Mouse (Mus musculus) heart, postnatal 14 days (tissue): ENCODE measurements around the gene Slc7a6os. TPM values are rescaled to one million over a fixed set of nuclear protein-coding genes. Genes with fewer than 3 reads are reported as not detected.
A peak's percentile ranks its signal among the peaks of the same experiment; 100 is the strongest.

Experiments used
- DNase-seq, 2 experiments: peaks; one replicate each; pipeline ENCODE4 v3.0.0; 2021 to 2022
- intact Hi-C: fragments of 180-260 bp; cut with DNase I; formaldehyde crosslinking; loops from one replicate; pipeline ENCODE4 v1.15.1; 2025
- total RNA-seq, 2 experiments: library from RNA; stranded (reverse); gene quantifications; 2 replicates each; pipeline ENCODE4 v1.2.3; 2021

Slc7a6os gene
- total RNA-seq, 2 experiments from 2014 or later, result 11.4 TPM

DNA sequence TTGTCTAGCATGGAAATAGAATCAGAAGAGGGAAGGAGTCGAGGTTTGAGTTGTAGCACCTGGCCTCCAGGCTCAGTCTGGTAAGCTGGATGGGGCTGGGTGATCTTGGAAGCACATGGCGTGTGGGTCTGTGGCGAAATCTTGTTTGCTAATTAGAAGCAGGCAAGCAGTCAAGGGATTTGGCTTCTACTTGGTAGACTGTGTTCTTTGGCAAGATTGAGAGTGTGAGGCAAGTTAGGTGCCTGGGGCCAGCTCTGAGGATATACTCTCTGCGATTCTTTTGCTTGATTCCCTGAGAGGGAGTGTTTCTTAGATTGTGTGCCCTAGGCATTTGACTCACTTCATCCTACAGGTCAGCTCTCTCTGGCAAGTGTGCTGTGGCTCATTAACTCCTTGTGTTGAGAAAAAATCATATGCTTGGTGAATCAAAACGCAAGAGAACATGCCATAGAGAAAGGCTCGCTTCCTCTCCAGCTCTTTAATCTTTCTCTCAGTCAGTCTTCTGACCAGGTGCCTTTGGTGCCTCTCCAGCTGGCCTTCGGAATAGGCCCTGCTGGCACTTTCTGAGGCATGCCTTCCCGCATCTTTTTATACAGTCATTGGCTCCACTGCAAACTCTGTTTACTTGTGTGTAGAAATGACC, 25.0 kb downstream of the Slc7a6os start:
- DNase-seq, result peak; percentile 38 to 48
- intact Hi-C loops, result no loop called here

DNA sequence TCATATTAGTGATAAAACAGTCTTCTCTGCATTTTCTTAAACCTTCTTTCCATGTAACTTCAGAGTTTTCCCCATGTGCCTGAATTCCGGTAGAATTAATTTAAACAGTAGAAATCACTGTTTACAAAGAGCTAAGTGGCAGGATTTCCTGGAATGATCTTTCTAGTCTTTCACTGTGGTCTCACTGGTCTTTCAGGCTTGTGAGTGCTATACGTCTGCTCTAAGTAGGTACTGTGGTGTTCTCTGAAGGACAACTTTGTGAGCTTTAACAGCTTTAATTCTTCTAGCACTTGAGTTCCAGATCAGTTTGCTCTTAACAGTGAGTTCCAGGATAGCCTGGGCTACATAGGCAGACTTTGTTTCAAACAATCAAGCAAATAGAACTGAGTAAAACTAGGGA, 32.3 kb downstream of the Slc7a6os start:
- intact Hi-C loops, result no loop called here
- DNase-seq, result no peak

DNA sequence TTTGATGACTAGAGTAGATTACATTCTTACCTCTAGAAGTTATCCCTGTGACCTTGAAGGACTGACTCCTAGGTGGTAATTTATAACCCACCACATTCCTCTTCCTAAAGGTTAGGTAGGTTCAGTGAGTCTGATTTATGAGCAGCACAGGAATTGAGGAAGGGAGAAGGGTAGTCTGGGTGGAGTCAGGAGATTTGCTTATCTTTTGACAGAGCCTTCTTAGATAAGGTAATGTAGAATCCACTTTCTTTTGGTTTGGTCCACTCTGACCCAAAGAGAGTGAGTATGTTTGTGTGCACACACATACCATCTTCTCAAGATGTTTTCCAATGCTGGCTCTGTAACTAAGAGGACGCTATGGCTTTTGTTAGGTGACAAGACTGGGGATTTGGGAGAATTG, 33.1 kb downstream of the Slc7a6os start:
- intact Hi-C loops, result no loop called here
- DNase-seq, result no peak

DNA sequence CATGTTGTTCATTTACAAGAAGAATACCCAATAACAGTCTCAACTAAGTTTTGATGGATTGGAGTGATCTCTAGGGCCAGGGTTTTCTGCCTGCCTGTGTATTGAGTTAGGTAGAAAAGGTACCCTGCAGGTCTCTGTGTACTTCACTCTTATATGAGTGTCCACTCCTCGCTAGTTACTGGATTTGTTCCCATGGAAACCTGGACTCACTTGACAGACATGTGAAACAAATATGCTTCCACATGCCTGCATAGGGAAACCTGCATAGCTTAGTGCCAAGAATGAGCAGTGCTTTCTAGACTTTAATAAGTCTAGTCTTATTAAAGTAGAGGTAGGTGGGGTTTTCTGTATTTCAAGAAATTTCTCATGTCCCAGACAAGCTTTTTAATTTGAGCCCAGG, 33.8 kb downstream of the Slc7a6os start:
- intact Hi-C loops, result no loop called here
- DNase-seq, result no peak

DNA sequence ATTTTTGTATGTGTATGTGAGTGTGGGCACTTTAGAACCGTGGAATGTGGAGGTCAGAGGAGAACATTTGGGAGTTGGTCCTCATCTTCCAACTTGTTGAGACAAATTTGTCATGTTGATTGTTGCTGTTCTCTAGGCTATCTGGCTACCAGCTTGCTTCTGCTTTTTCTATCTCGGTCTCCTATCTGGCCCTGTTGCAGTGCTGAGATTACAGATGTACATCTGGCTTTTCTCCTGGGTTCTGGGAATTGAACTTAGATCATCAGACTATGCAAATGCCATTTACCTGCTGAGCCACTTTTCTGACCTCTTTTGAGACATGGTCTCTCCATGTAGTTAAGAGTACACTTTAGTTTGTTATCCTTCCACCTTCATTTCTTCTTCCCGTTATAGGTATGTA, 37.2 kb downstream of the Slc7a6os start:
- intact Hi-C loops, result no loop called here
- no peak for DNase-seq

DNA sequence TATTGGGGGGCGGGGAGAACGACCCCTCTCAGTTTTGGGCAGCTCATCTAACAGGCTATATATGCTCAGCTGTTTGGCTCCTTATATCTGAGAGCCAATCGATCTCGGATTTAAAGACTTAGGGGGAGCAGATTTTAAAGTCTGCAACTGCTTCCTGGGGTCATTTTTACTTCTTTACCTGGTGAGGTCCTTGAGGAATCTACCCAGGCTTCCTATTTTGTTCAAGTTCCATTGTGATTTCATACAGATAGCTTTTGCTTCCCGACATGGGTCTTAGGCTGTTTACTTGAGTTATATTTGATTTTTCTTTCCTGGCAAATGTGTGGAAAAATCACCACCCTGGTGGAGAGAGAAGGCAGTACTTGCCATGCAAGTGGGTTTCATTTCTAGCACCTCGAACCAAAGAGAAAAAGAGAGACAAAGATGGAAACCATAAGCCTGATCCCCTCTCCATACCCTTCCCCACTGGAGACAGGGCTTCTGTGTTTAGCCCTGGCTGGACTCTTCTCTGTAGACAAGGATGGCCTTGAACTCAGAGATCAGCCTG, 40.7 kb downstream of the Slc7a6os start:
- no peak for DNase-seq
- intact Hi-C loops, result loop anchor here (2.0 kb wide), 1 partner anchor 29 kb away; no protein-coding TSS in a partner anchor

DNA sequence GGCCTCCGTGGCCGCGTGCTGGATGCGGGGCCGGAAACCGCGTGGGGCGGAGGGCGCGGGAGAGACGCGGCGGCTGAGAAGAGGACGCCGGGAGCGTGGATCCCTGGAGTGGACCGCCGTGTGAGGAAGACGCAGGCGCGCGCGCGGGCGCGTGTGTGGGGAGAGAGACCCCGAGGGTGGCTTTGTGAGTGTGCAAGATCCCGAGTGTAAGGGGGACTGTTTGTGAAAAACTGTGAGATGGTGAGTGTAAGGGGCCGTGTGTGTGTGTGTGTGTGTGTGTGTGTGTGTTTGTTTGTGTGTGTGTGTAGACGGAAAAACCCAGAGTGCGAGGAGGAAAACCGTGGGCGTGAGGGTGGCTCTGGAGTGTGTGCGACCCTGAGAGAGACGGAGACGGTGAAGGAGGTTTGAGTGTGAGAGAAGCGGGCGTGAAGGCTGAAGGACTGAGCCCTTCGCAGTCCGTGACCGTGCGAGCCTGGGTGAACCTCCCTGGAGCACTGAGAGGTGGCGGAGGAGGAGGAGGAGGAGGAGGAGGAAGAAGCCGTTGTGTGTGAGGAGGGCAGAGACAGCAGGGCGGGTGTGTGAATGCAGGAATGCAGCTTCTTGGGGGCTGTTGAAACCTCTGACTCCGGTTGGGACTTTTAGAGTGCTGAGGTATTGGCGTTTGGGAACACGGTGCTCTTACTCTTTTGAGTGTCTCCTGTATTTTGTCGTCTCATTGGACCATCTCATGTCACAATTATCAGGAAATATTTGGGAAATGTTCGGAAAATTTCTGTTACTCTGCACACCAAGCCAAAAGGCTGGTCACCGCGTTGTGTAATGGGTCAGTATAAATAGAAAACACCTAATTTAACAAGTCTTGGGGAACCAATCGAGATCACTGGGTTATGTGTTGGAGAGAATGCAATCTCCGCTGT, 41.5 kb downstream of the Slc7a6os start:
- peak; percentile 41 to 42 for DNase-seq
- intact Hi-C loops, result loop anchor here (2.0 kb wide), 1 partner anchor 28 kb away; no protein-coding TSS in a partner anchor

DNA sequence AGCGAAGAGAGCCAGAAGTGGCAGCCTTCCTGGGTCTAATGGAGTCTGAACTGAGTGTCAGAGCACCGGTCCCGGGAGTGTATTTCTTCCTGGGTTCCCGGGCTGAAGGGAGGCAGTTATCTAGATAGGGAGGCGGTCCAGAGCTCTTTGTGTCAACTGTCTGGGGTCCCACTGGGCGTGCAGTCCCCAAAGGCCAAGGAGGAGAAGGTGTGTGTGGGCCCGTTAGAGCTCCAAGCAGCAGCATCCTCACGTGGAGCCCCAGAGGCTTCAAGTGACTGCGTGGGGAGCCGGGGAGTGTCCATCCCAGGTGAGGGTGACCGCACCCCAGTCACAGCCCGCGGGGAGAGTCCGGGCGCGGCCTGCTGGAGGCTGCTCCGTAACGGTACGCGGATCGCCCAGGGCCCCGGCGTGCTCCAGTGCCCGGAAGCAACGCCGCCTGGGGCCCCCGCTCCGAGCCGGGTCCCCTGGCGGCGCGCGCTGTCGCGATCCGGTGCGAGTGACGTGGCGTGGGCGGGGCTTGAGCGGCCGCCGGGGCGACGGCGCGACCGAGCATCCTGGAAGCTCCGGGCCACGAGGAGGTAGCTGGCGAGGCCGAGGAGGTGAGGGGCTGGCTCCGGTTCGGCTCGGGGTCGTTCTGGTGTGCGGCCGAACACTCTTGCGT, 42.2 kb downstream of the Slc7a6os start, which contains the start of gene Slc7a6:
Gene Slc7a6, plus strand, starts transcription at position 502 of the 661 bp plus-strand sequence.
- DNase-seq, result peak; percentile 90 to 91
- intact Hi-C loops, result loop anchor here (2.0 kb wide), 1 partner anchor 28 kb away; no protein-coding TSS in a partner anchor

DNA sequence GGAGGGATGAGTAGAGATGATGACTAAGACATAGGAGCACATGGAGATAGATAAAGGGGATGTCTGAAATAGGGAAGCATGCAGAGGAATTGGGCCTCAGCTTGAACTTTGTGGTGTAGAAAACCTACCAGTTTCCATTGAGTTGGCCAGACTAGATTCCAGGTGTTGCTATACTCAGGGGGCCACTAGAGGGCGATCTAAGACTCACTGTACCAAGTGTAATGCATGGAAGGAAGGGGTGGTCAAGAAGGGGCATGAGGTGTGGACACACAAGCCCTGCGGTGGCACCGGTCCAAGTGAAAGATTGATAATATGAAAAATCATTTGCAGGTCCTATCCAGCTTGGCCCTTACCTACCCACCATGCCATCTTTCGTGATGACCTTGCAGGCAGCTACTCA, 45.3 kb downstream of the Slc7a6os start:
- intact Hi-C loops, result no loop called here

DNA sequence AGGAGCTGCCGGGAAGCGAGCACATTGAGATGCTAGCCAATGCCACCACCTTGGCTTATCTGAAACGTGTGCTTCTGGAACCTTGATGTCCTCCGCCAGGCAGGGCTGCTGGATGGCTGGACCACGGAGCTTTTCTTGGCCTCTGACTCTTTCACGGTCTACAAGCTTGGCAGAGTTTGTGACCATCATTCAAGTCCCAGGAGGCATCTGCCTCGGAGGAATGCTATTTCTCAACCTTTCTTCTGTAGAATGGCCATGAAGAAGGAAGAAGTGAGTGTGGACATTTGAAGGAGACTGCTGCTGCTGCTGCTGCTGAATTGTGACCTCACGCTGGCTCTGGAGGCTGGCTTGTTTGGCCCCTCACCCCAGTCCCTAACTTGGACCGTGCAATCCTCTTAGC, 47.5 kb downstream of the Slc7a6os start:
- DNase-seq, result no peak
- intact Hi-C loops, result no loop called here

More for the DNA sequence above, 45.3 kb downstream of the Slc7a6os start:
- peak; percentile 65 to 80 for DNase-seq

DNA sequence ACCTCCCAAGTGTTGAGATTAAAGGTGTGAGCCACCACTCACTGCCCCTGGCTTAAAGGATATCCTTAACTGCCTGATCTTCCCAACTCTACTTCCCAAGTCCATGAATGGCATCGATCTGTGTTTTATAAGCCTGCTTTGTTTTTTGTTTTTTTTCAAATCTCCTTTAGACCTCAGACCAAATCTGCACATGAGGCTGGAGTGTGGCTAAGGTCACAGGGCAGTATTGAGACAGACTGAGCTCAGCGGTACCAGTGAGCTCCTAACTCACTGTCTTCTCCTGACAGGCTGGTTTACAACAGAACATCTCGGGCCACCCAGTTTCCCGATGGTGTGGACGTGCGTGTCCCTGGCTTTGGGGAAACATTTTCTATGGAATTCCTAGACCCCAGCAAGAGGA, 50.9 kb downstream of the Slc7a6os start:
- no peak for DNase-seq
- intact Hi-C loops, result no loop called here

DNA sequence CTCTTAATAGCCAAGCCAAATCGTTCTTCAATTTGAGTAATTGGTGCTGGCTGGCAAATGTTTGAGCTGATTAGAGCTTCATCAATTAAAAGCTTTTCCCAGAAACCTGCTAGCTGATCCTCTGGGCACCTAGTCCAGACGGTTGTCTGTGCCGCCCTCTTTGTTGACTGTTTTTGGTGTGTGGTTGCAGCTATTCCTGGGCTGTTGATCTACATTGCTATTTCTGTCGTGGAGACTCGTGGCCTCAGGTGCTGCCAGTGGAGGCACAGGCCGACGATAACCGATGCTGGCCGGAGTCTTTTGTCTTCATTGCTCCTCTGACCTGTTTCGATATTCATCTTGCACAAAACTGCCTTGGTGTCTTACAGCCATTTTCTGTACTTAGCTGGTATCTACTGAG, 52.4 kb downstream of the Slc7a6os start:
- intact Hi-C loops, result no loop called here
- no peak for DNase-seq

DNA sequence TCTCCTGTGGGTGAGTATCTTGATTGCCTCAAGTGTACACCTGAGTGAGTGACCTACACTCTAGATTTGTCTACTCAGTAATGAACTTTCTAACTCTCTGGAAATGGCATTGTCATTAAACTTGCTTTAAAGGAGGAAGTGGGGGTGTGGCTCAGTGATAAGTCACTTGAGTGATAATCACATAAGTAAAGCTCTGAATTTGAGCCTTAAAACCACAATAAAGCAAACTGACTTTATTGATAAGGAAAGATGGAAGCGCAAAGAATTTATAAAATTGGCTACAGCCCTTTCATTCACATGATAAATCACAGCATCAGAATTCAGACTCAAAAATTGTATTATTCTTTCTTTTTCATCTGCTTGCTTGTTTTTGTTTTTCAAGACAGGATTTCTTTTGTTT, 53.3 kb downstream of the Slc7a6os start:
- DNase-seq, result no peak
- intact Hi-C loops, result no loop called here

DNA sequence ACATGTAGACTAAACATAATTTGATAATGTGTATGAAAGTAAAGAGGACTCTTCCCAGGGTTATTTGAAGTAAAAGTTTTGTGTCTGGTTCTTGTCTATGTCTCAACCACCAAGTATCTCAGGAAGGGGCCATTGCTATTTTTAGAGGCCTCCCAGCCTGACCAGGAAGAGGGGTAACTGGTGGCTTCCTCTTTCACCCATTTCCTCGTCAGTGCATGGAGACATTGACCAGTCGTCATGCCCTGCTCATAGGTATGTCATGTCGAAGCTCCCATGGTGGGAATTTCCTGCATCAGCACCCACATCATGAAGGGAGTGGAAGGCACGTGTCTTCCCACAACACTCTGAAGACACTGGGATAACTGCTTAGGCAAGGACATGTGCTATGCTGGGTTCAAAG, 57.9 kb downstream of the Slc7a6os start:
- intact Hi-C loops, result no loop called here

DNA sequence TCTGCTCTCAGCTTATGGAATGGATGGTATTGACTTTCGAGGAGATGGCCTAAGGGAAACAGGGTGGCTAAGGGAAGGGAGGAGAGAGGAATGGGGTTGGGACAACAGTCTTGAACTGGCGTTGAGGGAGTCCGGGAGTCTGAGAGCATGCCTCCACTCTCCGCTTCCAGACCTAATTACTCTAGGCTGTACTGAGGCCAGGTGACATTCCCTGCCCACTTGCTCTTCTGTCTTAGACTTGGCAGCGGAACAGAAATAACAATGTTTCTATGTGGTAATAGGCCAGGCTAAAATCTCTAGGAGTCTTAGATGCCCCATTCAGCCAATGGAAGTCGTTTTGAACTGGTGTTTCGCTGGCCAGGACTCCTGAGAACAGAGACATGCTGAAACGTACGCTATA, 59.7 kb downstream of the Slc7a6os start:
- intact Hi-C loops, result no loop called here
- DNase-seq, result no peak

More for the DNA sequence above, 57.9 kb downstream of the Slc7a6os start:
- no peak for DNase-seq

Other genes with a start within 250 kb of the Slc7a6os start
- gene Slc12a4, start 244.8 kb downstream of the Slc7a6os start, total RNA-seq, result 10 to 100 TPM; 50.8 to 52.0 TPM
- not detected for gene Dpep3, start 231.5 kb downstream of the Slc7a6os start, total RNA-seq
- 1 to 10 TPM; 7.4 to 7.8 TPM for gene Dus2, start 219.6 kb downstream of the Slc7a6os start, total RNA-seq
- gene Dpep2nb, start 205.0 kb downstream of the Slc7a6os start, total RNA-seq, result not detected
- gene Ddx28, start 199.1 kb downstream of the Slc7a6os start, total RNA-seq, result 1 to 10 TPM; 9.5 to 9.9 TPM
- gene Nfatc3, start 152.1 kb downstream of the Slc7a6os start, total RNA-seq, result 10 to 100 TPM; 22.0 to 29.4 TPM
- gene Esrp2, start 74.0 kb downstream of the Slc7a6os start, total RNA-seq, result 1 to 10 TPM in 1 of 2 experiments, under 1 TPM in 1; 0.45 to 1.0 TPM
- 1 to 10 TPM; 5.5 to 8.1 TPM for gene Pla2g15, start 60.5 kb downstream of the Slc7a6os start, total RNA-seq
- 10 to 100 TPM; 12.2 to 13.8 TPM for gene Slc7a6, start 42.1 kb downstream of the Slc7a6os start, total RNA-seq
- 10 to 100 TPM; 18.7 to 20.4 TPM for gene Prmt7, start within 50 bp of the Slc7a6os start, total RNA-seq
- 1 to 10 TPM; 5.3 to 5.6 TPM for gene Smpd3, start 127.1 kb upstream of the Slc7a6os start, total RNA-seq
- 1 to 10 TPM; 4.1 to 4.3 TPM for gene Zfp90, start 204.4 kb upstream of the Slc7a6os start, total RNA-seq